Mouse (Mus musculus): ENCODE measurements at regions not wholly inside any gene's neighbourhood (a gene's known extent, or its start where the extent isn't known, plus 50 kb on each side); places are given as distances from the start of the nearest gene placed in this dataset.

GRCm38 (mm10) chr1:148901319-148902033 is 1059.6 kb downstream of the Pla2g4a start:
- no peak for DNase-seq

DNA sequence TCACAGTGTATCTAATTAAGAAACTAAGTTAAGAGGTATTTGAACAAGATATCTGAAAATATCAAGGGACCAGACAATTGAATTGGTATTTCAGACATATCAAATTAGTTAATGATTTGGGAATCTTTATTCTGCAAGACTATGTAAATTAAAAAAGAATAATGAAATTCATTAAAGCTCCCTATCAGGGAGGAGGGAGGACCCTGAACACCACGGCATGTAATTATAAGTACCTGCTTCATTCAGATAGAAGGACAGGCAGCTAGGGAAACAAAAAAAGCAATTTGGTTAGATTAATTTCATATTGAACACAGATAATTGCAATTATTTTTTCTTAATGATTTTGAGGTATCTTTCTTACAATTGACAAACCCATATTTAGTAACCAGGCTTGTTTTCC is 1090.3 kb downstream of the Pla2g4a start:
- no peak for DNase-seq

GRCm38 (mm10) chr1:148863582-148863981 is 1097.5 kb downstream of the Pla2g4a start:
- DNase-seq = no peak

GRCm38 (mm10) chr1:148852990-148853389 is 1108.1 kb downstream of the Pla2g4a start:
- no peak for DNase-seq

- DNase-seq = no peak
Measured at GRCm38 (mm10) chr1:148846595-148846994, 1114.5 kb downstream of the Pla2g4a start.

- no peak for DNase-seq
Measured at GRCm38 (mm10) chr1:148823146-148823545, 1137.9 kb downstream of the Pla2g4a start.

GRCm38 (mm10) chr1:148808707-148809106 is 1152.4 kb downstream of the Pla2g4a start:
- DNase-seq = no peak

DNA sequence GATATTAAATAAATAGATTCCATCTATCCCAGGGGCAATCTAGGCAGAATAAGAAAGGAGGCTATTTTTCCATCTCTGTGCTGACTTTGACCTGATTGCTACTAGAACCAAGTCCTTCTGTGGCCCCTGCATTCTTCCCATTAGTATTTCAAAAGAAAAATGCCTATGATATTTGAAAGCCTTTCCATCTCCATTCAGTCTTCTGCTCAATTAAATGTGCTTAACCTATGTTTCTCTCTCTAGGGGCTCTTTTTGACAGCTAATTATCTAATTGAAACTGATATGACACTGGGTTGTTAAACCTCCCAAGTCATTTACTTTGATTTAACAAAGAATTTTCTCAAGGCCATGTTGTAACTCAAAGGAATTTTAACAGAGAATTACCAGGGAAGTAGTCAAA is 1164.0 kb downstream of the Pla2g4a start:
- DNase-seq = no peak

DNA sequence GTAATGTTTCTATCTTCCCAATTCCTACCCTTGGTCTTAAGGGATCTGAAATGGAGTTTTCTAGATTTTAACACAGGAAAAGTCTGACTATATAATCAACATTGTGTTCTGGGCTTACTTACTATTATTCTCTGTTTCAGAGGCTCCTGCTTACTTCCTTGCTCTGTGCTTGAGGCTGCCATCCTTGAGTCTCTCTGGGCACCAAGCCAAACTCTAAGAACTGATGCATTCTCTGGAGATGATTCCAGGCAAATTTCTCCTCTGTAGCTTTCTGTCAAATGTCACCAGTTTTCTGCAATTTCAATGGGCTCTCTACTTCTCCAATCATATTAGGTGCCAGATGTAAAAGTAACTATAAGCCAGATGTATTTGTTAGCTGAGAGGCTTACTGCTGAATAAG is 1210.3 kb downstream of the Pla2g4a start:
- no peak for DNase-seq

DNA sequence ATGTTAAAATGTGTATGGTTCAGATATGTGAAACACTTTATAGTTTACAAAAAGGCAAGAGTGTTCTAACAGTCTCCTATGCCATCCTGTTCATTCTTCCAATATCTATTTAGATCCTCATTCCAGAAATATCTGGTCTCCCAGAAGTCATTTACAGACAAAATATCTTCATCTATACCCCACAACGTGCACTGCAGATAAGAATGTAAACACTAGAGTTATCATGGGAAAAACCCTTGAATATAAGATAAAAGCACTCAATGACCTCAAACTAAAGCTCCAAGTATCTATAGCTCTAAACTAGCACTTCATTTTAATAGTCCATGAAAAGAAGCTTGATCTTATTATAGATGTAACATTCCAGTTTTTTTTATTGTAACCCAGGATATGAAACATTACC is 1239.0 kb downstream of the Pla2g4a start:
- DNase-seq = no peak

GRCm38 (mm10) chr1:148721409-148721808 is 1239.7 kb downstream of the Pla2g4a start:
- no peak for DNase-seq

- no peak for DNase-seq
Measured at GRCm38 (mm10) chr1:148720980-148721379, 1240.1 kb downstream of the Pla2g4a start.

GRCm38 (mm10) chr1:148708084-148708483 is 1253.0 kb downstream of the Pla2g4a start:
- DNase-seq = no peak

GRCm38 (mm10) chr1:148707657-148708056 is 1253.4 kb downstream of the Pla2g4a start:
- DNase-seq = no peak

- DNase-seq = no peak
Measured at GRCm38 (mm10) chr1:148706271-148706807, 1254.8 kb downstream of the Pla2g4a start.

DNA sequence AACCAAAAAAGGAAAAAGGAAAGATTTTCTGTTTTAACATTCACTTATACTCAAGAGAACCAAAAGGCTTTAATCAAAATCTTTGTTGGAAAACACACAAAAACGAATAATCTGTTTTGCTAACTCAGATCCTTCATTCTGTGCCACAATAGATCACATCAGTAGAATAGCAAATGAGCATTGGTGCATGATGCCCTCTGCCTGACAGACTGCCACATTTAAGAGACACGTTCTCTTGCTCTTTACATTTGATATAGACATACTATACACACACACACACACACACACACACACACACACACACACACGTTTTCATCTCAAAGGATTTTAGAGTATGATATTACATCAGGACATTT is 1260.5 kb downstream of the Pla2g4a start:
- DNase-seq = no peak

GRCm38 (mm10) chr1:148699854-148700598 is 1261.1 kb downstream of the Pla2g4a start:
- DNase-seq = no peak

DNA sequence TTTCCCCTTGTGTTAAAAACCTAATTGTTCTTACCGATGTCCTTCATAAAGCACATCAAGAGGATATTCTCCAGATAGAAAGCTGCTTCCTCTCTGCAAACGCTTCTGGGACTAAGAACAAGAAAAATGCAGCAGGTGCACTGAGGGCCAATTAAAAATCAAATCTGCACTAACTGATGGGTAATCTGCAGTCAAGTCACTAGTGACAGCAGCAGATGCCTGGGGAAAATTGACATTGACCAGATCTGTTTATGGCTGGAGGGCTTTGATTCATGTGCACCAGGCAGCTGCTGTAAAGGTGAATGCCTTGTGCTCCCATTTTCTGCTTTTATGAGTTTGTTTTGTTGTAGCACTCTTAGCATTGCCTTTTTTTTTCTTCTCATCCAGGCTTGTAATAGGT is 1271.0 kb downstream of the Pla2g4a start:
- DNase-seq = no peak

GRCm38 (mm10) chr1:148689618-148690017 is 1271.5 kb downstream of the Pla2g4a start:
- DNase-seq = no peak

DNA sequence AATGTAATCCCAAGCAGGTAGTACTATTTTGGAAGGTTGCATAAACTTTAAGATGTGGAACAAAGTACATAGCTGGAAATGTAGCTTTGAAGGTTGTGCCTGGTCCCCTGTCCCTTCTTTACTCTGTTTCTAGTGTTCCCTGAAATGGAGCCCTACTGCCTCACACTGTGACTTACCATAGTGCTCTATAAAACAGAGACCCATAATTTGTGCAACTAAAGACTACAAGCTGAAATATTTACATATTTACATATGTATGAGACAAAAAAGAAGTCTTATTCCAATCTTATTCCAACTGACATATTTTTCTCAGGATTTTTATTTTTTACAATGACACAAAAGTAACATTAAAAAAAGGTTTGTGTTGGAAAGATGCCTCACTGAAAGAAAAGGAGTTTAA is 1285.6 kb downstream of the Pla2g4a start:
- no peak for DNase-seq

DNA sequence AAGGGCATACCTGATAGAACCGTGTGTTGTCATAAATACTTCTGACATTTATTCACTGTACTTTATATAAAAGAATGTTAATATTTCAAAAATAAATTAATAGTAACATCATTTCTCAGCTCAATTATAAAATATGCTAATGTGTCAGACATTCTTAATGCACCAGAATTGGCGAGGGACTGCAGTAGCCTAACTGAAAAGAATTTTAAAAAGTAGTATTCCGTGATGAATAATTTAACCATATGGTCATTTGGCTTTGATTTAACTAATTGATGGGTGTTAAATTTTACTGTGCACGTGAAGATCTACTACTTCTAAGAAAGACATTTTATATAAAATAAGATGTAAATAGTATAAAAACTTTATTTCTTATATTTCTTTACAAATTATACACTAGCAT is 1296.7 kb downstream of the Pla2g4a start:
- DNase-seq = no peak

DNA sequence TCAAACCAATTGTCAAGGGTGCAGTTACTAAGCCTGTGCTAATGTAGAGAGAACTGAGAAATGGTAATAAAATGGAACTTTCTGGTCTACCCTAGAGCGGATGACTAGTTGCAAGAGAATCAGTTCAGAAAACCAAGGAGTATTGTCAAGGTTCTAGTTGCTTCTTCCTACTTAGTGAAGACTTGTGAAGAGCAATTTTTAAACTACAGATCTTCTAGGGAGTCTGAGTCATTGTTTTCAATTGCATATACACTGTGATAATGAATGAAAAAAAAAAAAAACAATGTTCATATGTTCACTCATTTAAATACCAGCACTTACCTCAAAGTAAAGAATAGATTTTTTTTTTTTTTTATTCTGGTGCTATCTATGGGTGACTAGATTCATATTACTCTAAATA is 1304.1 kb downstream of the Pla2g4a start:
- no peak for DNase-seq

All from embryo, embryonic 11 days (tissue).